Mouse (Mus musculus) cortical plate, adult 2 months (tissue): ENCODE measurements at regions not wholly inside any gene's neighbourhood (a gene's known extent, or its start where the extent isn't known, plus 50 kb on each side); places are given as distances from the start of the nearest gene placed in this dataset.
A peak's percentile ranks its signal among the peaks of the same experiment; 100 is the strongest.

Experiments used
- H3K27ac ChIP-seq: fragments of 200-500 bp; 2 replicates; pipeline ENCODE4 v1.5.1; 2012; ENCODE audit warnings: low read length, control low read depth, inconsistent platforms; ENCODE audit not compliant: insufficient read depth
- H3K4me1 ChIP-seq: fragments of 200-500 bp; 2 replicates; pipeline ENCODE4 v1.6.1; 2011; ENCODE audit warnings: low read length; ENCODE audit not compliant: control insufficient read depth, insufficient read depth
- H3K4me3 ChIP-seq: fragments of 200-500 bp; 2 replicates; pipeline ENCODE4 v1.5.1; 2011; ENCODE audit warnings: mild to moderate bottlenecking, low read length, control low read depth; ENCODE audit not compliant: insufficient read depth
- CTCF ChIP-seq: fragments of 200-500 bp; IDR thresholded peaks from 2 replicates; pipeline ENCODE4 v1.5.1; 2011; ENCODE audit warnings: mild to moderate bottlenecking, control low read depth, low read length; ENCODE audit not compliant: insufficient read depth; ENCODE audit errors: extremely low read depth
- POLR2A ChIP-seq: fragments of 200-500 bp; IDR thresholded peaks from 2 replicates; pipeline ENCODE4 v1.6.1; 2011; ENCODE audit warnings: mild to moderate bottlenecking, low read length, control low read depth; ENCODE audit not compliant: insufficient read depth; ENCODE audit errors: extremely low read depth

DNA sequence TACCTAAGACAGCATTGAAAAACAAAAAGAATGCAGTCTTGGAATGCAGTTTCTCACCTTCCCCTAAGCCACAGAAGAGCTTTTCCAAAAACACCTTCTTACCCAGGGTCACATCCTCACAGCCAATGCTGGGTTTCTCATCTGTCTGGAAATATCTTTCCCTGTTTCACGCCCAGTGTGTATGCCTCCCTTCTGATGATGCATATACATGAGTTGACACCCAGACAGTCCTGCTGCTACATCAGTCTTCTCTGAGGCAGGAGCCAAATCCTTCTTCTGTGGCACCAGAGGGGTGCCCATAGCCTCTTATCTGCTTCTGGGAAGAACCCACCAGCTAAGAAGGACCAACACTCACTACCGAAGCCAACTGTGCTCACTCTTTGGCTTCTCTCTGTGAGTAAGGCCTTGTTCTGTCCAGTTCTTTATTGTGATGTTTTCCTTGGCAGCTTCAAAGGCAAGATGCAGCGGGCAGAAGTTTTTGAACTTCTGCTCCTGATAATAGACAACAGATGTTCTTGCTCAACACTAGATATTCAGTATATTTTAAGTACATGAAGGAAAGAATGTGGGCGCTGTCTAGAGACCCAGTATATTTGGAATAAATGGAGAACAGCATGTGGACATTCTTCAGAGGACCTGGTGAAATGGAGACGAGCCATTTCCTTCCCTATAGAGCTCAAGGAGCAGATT lies 228.2 kb downstream of the Nuak1 start:
- Histone ChIP-seq H3K4me1 (no peaks in the 10 kb centered on the region), H3K27ac (no peak overlapping the region), H3K4me3 (no peak overlapping the region)
- TF ChIP-seq POLR2A (no peak), CTCF (no peak)

DNA sequence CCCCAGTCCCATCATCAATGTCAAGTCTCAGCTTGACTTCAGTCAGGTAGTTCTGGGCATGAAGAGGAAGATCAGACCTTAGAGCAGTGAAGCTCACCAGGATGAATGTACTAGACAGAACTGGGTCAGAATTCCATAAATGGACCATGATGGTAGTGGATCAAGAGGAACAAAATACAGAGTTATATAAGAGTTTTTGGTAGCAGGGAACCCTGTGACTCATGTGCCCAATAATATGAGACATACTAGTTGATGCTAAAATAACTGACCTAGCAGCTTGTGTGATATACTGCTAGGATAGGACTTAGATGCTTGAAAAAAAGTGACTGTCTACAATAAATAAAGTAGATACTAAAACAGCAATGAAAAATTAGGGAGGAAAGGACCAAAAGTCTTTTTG lies 225.6 kb downstream of the Nuak1 start:
- Histone ChIP-seq H3K4me3 (no peak overlapping the region), H3K4me1 (no peaks in the 10 kb centered on the region), H3K27ac (no peak overlapping the region)
- TF ChIP-seq CTCF, result no peak
- no peak for TF ChIP-seq POLR2A

DNA sequence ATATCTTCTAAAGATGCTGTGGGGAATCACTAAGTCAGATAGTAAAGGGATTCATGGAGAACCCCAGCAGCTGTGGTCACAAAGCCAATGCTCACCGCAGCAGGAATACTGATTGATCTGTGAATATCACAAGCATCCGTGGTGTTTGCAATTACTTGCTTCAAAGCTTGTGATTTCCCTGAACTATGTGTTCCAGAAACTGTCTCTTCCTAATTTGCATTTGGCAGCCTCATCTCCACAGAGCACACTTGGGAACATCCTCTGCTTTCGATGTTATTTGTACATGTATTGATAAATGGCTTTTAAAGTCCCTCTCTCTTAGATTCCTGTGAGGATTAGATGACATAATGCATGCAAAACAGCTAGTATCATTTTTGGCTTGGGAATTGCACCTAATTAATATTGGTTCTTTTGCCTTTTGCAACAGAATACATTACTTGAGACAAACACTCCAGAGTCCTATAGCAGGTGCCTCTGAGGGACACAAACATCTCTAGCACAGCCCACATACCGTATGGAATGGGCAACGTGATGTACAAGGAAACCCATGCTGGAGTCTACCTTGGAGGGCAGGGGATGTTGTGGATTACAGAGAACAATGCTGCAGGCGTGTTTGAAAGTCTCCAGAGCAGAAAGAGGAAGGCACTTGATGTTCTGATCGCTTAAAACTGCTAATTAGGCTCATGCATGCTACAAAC lies 211.0 kb downstream of the Nuak1 start:
- no peak overlapping the region for H3K4me3 ChIP-seq
- TF ChIP-seq CTCF (no peak), POLR2A (no peak)
- H3K4me1 ChIP-seq, result peaks cover 6% of the 10 kb centered on the region
- H3K27ac ChIP-seq, result 0 out of 2 replicates have a peak overlapping the region, but pooled peaks have one; percentile 24

DNA sequence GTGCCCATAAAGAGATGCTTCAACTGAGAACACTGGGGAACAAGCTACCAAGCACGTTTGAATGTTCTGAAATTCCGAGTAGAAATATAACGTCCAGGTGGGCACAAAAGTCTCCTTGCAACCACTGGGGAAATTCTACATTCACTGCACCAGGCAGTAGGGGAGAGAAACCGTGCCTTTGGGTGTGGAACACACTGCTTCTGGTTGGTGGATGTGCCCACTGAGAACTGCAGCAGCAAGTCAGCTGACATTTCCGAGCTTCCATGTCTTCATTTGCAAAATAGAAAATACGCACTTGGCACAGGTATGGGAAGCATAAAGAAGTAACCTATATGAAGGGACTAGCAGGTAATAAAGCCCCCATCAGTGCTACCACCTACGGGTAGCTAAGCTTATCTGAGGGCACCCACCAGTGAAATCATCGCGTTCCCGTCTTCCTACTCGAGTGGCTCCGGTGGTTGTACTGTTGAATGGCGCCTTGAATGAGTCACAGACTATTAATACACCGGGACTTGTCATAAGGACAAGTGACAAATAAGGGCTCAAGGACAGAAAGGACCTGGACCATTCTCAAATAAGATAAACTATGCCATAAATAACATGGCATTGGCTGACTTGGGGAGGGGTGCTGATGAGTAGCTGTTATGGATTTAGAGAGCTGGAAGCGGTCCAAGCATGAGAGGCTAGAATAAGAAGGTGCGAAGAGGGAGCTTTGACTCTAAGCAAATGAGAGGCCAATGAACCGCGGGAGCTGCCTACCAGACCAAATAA lies 210.2 kb downstream of the Nuak1 start:
- Histone ChIP-seq H3K4me1 (peaks cover 6% of the 10 kb centered on the region), H3K27ac (0 out of 2 replicates have a peak overlapping the region, but pooled peaks have one; percentile 24), H3K4me3 (no peak overlapping the region)
- no peak for TF ChIP-seq POLR2A
- TF ChIP-seq CTCF, result no peak

DNA sequence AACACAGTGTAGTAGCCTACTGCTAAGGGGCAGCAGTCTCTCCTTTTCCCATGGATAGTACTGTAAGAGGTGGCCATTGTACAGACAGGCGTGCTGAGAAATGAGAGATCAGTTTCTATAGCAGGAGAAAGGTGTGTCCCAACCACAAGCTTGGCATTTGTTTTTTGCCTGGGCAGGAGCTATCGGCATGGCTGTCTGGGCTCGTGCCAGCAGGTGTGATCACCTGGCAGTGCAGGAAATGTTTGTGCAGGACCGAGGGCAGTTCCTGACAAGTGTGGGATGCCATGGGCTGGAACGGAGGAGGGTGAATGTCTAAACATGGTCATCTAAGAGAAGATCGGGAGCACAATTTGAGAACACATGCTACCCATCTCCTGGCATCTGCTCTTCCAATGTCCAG lies 205.4 kb downstream of the Nuak1 start:
- TF ChIP-seq POLR2A, result no peak
- no peak for TF ChIP-seq CTCF
- Histone ChIP-seq H3K4me1 (no peaks in the 10 kb centered on the region), H3K4me3 (no peak overlapping the region), H3K27ac (no peak overlapping the region)

DNA sequence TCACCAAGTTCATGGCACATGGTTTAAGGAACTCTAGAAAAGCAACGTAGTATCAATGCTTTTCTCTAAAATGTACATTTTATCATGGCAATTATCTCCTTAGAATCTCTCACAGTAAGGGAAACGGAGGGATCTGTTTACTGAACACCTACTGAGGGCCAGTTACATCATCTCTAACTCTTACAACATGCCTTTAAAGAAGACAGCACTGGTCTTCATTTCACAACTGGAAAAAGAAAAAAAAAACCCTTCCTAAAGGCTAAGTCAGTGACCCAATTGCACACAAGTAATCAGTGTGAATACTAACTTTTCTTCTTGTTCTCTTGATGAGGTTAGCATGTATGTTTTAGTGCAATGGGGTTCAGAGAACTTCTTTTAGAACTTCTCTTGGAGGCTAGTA lies 204.2 kb downstream of the Nuak1 start:
- Histone ChIP-seq H3K4me1 (no peaks in the 10 kb centered on the region), H3K27ac (no peak overlapping the region)
- no peak for TF ChIP-seq POLR2A
- TF ChIP-seq CTCF, result no peak

DNA sequence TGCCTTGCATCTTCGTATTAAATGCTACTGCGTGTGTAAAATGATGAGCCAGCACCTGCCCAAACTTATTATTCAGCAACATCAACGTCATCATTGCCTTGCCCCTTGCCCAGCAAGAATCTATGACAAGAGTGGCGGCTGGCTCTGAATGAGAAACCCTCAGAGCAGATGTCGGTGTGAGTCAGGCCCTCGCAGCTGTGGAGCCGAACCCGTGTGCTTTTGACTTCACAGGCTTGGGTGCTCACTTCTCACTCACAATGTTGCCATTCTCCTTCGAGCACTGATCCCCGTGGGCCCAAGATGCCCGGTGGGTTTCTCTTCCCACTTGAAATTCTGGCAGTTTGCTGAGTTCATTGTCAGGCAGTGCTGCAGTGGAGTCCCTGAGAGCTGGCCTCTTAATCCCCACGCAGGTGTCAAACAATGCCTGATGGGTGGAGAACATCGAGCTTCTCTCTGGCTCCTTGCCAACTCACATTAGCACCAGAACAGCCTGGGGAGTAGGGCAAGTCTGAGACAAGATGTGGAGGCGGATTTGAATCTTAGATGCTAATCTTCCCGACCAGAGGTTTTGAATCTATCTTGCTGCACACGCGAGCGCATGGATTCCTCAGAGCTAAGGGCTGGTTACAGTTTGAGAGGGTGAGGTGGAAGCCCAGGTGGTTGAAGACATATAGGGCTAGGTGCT lies 202.0 kb downstream of the Nuak1 start:
- H3K4me3 ChIP-seq, result no peak overlapping the region
- H3K27ac ChIP-seq, result no peak overlapping the region
- H3K4me1 ChIP-seq, result no peaks in the 10 kb centered on the region
- TF ChIP-seq CTCF (no peak), POLR2A (no peak)

More for the DNA sequence above, 204.2 kb downstream of the Nuak1 start:
- H3K4me3 ChIP-seq, result no peak overlapping the region

DNA sequence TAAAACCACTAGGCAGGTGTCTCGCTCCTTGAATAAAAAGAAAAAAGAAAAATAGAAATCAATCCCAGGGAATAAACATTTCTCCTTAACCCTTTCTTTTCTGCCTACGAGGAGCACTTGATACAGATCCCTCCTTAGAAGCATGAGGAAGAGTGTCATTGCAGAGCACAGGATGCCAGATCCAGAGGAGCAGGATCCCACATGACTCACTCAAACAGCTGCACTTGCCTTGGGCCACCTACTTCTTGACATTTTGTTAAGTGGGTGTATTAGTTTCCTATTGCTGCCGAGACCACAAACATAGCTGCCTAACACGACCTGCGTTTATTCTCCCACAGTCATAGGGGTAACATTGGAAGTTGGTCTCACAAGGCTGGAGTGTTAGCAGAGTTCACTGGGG lies 197.1 kb downstream of the Nuak1 start:
- H3K4me1 ChIP-seq, result no peaks in the 10 kb centered on the region
- TF ChIP-seq CTCF (no peak), POLR2A (no peak)
- H3K27ac ChIP-seq, result no peak overlapping the region
- no peak overlapping the region for H3K4me3 ChIP-seq

DNA sequence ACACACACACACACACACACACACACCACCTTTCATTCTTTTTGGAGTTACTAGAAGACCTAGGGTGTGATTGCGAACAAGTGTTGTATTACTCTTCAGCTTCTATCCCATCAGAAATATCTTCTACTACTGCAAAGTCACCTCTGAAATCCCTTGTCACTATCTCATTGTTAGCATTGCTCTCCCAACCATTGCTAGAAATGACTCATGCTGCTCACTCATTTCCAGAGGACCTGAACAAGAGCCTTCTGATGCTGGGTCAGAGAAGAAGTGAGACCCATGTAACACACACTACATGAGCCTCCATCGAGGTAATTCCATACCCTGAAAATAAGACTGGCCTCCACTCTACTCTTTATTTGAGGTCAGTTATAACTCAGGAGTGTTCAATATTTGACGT lies 191.1 kb downstream of the Nuak1 start:
- no peak overlapping the region for H3K27ac ChIP-seq
- no peaks in the 10 kb centered on the region for H3K4me1 ChIP-seq
- H3K4me3 ChIP-seq, result no peak overlapping the region
- TF ChIP-seq POLR2A (no peak), CTCF (no peak)
